Mouse (Mus musculus) olfactory bulb, adult 2 months (tissue): ENCODE results near the gene Dmrtb1.

ENCODE experiments used
- CTCF ChIP-seq: fragments of 200-500 bp; IDR thresholded peaks from 2 replicates; pipeline ENCODE4 v1.5.1; 2012; ENCODE audit warnings: low read depth, mild to moderate bottlenecking, low read length, moderate library complexity; ENCODE audit not compliant: insufficient read depth
- POLR2A ChIP-seq: fragments of 200-500 bp; IDR thresholded peaks from 2 replicates; pipeline ENCODE4 v1.6.1; 2012; ENCODE audit warnings: mild to moderate bottlenecking, low read depth, low read length, moderate library complexity; ENCODE audit not compliant: insufficient read depth

DNA sequence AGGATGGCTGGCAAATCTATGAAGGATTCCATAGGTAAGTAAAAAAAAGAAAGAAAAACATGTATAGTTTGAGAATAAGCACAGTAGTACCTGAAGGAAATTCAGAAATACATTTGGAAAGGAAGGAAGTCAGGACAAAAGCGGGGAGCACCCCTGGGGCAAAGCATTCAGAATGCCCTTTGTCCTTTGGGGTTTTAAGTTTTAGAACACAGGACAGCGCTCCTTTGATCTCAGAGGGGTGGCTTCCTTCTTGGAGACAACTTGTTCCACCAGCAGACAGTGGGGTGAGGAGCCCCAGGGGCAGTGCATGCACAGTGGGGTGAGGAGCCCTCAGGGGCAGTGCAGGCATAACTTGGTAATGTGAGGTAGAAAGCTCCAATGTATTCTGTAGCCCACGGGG is 49.6 kb upstream of the Dmrtb1 start:
- TF ChIP-seq CTCF: no peak
- TF ChIP-seq POLR2A: no peak
